Mouse (Mus musculus) cerebellum, postnatal 36 days (tissue): ENCODE measurements around the gene Cinp.

Source experiments
- DNase-seq, 2 experiments: peaks; one replicate each; pipeline ENCODE4 v3.0.0; 2021 to 2022; ENCODE audit warnings: mixed read lengths in 2 of 2

Gene Cinp

DNA sequence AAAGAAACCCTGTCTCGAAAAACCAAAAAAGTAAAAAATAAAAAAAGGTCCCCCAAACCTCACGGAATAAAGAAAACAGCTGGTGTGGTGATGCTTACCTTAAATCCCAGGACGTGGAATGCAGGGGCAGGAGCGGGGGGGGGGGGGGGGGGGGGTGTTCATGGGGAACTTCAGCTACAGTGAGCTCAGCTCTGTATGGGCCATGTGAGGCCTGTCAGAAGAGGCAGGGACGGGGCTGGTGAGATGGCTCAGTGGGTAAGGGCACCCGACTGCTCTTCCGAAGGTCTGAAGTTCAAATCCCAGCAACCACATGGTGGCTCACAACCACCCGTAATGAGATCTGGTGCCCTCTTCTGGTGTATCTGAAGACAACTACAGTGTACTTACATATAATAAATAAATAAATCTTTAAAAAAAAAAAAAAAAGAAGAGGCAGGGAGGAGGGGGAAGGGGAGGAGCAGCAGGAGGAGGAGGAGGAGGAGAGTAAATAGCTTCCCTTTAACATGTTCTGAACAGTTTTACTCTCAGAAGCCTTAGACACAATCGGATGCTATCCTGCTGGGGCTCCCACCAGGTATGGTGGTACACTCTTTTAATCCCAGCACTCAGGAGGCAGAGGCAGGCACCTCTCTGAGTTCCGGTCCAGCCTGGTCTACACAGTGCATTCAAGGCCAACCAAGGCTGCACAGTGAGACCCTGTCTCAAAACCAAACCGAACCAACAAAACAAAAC, 58.5 kb downstream of the Cinp start:
- no peak for DNase-seq

DNA sequence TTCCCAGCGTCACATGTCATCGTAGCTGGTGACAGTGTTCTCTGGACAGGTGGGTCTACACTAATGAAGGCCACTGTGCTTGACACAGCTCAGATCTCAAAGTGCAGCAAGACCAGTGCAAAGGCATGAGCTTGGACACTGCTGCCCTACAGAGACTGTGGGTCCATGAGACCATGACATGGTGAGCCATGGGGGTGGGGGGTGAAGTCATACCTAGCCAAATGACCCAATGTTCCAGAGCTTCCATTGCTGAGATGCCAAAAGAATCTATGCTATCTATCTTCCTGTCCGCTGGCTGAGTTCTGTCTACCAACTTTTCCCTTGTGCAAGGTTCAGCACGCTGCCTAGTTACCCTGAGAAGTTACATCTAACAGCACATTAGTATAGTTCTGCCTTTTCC, 60.0 kb downstream of the Cinp start:
- DNase-seq, result no peak
